Mouse (Mus musculus): Measurements from ENCODE around the gene Ctsf. TPM values are rescaled to one million over a fixed set of nuclear protein-coding genes. Genes with fewer than 3 reads are reported as not detected.

Ctsf gene
- polyA plus RNA-seq, 1 experiment from 2014 or later, result 67.5 TPM

DNA sequence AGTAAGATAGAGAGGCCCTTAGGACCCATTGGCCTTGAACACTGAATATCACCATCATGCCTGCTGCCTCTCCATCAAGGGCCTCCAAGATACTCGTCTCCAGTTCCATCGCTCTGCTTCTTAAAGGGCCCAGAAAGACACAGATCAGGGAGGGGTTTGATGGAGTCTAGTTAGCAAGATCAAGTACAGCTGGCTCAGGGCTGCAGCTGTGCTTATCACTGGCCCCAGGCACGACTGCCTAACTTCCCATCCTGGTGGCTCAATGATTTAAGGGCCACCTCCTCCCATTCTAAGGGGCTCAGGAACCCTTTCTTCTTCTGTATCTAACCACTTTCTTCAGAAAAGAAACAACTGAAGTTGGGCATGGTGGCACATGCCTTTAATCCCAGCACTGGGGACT, 36.9 kb downstream of the Ctsf start:
- Histone ChIP-seq H3K4me2 (replicated peaks) (no peak overlapping the region), H3K36me3 (peaks cover 64% of the 10 kb centered on the region), H3K4me1 (replicated peaks) (no peaks in the 10 kb centered on the region), H3K27me3 (no peaks in the 10 kb centered on the region), H3K4me3 (replicated peaks) (no peak overlapping the region), H3K27ac (no peak overlapping the region), H3K9me3 (no peaks in the 10 kb centered on the region), H3K9ac (replicated peaks) (no peak overlapping the region)
- 88% methylated on average over 3 of the region's 3 CpGs for WGBS
- no peak for ATAC-seq

DNA sequence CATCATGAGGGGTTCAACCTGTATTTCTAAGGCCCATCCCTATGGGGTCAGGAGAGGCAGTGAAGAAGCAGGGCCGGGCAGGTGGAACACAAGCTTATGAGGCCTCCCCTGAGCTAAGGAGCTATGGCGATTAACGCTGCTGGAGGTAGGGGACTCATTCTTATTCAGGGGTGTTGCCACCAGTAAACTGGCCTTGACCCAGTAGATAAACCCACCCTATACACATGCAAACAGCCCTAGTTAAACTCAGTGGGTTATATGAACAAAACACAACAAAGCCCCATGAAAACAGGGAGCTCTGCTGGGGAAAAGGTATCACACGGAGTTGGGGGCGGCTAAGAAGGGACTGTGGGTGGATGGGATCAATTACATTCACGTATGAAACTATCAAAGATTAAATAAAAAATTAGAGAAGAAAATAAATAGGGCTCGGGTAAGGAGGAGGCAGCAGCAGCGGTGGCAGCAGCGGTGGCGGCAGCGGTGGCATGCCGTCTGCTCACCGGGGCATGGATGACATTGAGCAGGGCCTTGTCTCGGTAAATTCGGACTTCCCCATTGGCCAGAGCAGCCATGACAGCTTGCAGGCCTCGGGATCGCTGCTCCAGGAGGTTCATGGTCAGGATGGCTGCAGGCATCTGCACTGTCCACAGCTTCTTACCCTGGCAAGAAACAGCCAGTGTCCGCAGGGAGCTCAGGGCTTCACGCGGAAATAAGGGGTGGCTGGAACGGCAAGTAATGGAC, 42.0 kb downstream of the Ctsf start:
- Histone ChIP-seq H3K4me2 (replicated peaks) (no peak overlapping the region), H3K27ac (no peak overlapping the region), H3K27me3 (no peaks in the 10 kb centered on the region), H3K4me1 (replicated peaks) (no peaks in the 10 kb centered on the region), H3K9ac (replicated peaks) (0 out of 2 replicates have a peak overlapping the region, but pooled peaks have one; percentile 6), H3K4me3 (replicated peaks) (no peak overlapping the region), H3K36me3 (peaks cover 67% of the 10 kb centered on the region), H3K9me3 (no peaks in the 10 kb centered on the region)
- 54% methylated on average over 21 of the region's 21 CpGs for WGBS
- ATAC-seq, result no peak

DNA sequence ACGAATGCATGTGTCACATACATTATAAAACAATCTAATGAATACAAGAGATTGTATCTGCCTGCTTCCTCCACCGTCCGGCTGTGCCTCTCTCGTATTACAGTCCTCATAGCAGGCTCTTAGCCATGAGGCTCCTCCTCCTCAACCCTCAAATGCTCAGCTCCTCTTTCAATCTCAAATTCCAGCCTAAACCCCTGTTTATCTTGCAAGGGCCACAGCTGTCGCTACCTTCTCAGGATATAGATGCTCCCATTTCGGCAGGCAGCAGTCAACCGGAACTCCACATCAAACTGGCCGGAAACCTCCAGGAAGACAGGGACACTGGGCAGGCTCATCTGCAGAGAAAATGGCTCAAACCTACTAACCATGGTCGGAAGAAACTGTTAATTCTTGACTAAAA, 44.0 kb downstream of the Ctsf start:
- Histone ChIP-seq H3K4me2 (replicated peaks) (no peak overlapping the region), H3K9me3 (no peaks in the 10 kb centered on the region), H3K4me1 (replicated peaks) (no peaks in the 10 kb centered on the region), H3K27ac (no peak overlapping the region), H3K27me3 (no peaks in the 10 kb centered on the region), H3K4me3 (replicated peaks) (no peak overlapping the region), H3K9ac (replicated peaks) (no peak overlapping the region), H3K36me3 (peaks cover 70% of the 10 kb centered on the region)
- no peak for ATAC-seq
- 86% methylated on average over 9 of the region's 9 CpGs for WGBS

DNA sequence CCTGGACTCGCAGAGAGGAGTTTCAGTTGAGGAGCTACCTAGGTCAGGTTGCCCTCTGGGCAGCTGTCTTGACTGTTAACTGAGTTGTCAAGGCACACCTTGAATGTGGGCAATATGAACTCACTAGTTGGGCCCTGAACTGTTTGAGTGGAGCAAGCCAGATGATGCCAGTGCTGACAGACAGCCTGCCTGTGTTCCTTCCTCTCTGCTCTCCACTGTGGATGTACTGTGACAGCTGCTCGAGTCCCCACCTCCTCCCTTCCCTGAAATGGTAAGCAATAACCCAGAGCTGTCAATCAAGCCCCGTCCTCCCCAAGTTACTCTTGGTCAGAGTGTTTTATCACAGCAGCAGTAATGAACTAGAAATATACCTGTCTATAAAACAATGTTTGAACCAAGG, 45.0 kb downstream of the Ctsf start:
- H3K4me1 ChIP-seq (replicated peaks), result 0 out of 2 replicates have a peak, but pooled peaks cover under 1% of the 10 kb centered on the region
- H3K4me2 ChIP-seq (replicated peaks), result no peak overlapping the region
- H3K36me3 ChIP-seq, result peaks cover 65% of the 10 kb centered on the region
- no peak overlapping the region for H3K4me3 ChIP-seq (replicated peaks)
- no peaks in the 10 kb centered on the region for H3K9me3 ChIP-seq
- H3K9ac ChIP-seq (replicated peaks), result no peak overlapping the region
- H3K27me3 ChIP-seq, result no peaks in the 10 kb centered on the region
- ATAC-seq, result no peak
- WGBS, result 80% methylated on average over 3 of the region's 3 CpGs
- H3K27ac ChIP-seq, result no peak overlapping the region

DNA sequence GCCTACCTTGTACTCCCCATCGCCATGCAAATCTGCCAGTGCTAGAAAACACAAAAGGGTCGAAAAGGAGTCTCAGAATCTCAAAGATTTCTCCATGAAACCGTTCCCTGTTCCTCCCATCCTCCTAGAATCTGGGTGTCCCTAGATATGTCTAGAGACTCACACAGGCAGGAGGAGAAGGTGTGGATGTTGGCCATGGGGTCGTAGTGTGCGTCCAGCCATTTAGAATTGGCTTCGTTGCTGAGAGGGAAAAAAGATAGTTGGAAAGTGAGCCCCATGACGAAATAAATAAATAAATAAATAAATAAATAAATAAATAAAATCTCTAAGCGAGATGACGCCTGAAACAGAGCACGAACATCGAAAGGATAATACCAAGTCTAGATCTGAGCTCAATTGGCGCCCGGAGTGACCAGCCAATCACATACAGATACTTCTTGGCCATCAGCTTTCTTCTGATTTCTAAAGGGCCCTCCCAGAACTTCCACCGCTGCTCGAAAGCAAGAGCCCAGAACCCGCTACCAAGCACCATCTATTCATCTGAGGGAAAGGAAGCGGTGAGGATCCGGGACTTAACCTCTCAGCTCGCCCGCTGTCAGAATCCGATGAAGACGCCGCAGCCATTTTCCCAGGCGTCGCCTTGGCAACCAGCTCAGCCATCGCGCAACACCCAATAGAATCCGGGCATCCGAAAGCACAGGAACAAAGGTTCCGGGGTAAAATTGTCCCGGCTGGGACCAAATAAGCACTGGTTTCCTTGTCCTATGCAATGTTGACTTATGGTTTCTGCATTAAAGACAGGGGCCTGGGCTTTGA, 51.3 kb downstream of the Ctsf start, which contains the start of gene Bbs1:
Gene Bbs1 (minus strand): TSS at position 650 of the 816 bp plus-strand sequence.
- Histone ChIP-seq H3K9me3 (no peaks in the 10 kb centered on the region), H3K9ac (replicated peaks) (peak within 1 kb of the TSS; percentile 75), H3K36me3 (peaks cover 60% of the 10 kb centered on the region), H3K4me1 (replicated peaks) (peaks cover 14% of the 10 kb centered on the region), H3K27ac (peak within 1 kb of the TSS; percentile 75), H3K27me3 (no peaks in the 10 kb centered on the region), H3K4me2 (replicated peaks) (peak within 1 kb of the TSS; percentile 81), H3K4me3 (replicated peaks) (peak within 1 kb of the TSS; percentile 70)
- 7% methylated on average over 31 of the region's 31 CpGs for WGBS
- ATAC-seq, result peak; percentile 80

DNA sequence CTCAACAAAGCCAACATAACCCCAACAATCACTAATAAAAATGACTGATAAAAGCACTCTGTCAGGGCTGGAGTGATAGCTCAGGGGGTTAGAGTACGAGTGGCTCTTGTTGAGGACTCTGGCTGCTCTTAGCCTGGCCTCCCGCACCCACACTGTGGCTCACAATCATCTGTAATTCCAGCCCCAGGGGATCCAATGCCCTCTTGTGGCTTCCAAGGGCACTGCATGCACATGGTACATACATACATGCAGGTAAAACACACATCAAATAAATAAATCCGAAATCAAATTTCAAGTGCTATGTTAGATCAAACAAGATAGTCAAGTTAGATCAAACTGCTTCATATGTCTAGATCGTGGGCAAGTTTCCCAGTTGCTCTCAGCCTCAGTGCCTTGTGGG, 53.2 kb downstream of the Ctsf start:
- WGBS, result 80% methylated on average over 4 of the region's 4 CpGs
- no peaks in the 10 kb centered on the region for H3K9me3 ChIP-seq
- H3K4me1 ChIP-seq (replicated peaks), result peaks cover 14% of the 10 kb centered on the region
- no peak for ATAC-seq
- no peak overlapping the region for H3K27ac ChIP-seq
- no peak overlapping the region for H3K4me3 ChIP-seq (replicated peaks)
- H3K9ac ChIP-seq (replicated peaks), result no peak overlapping the region
- no peaks in the 10 kb centered on the region for H3K27me3 ChIP-seq
- H3K4me2 ChIP-seq (replicated peaks), result no peak overlapping the region
- peaks cover 65% of the 10 kb centered on the region for H3K36me3 ChIP-seq

DNA sequence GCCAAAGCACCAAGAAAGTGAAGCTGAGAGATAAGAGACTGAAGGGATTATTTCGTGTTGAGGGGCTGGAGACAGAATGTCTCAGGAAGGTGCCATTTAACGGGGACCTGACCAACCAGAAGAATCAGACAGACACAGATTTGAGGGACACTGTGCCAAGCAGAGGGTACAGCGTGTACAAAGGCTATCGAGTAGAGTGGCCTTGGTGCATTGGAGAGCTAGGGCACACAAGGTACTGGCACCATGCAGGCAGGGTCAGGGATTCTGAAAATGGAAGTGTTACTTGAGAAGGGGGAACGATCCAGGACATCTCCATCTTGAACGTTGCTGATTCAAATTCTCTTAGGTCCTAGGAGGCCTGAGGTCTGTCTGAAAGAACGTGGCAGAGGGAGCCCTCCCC, 54.4 kb downstream of the Ctsf start:
- peaks cover 14% of the 10 kb centered on the region for H3K4me1 ChIP-seq (replicated peaks)
- ATAC-seq, result no peak
- 91% methylated on average over 7 of the region's 7 CpGs for WGBS
- peaks cover 68% of the 10 kb centered on the region for H3K36me3 ChIP-seq
- H3K4me2 ChIP-seq (replicated peaks), result no peak overlapping the region
- no peaks in the 10 kb centered on the region for H3K9me3 ChIP-seq
- no peak overlapping the region for H3K9ac ChIP-seq (replicated peaks)
- no peaks in the 10 kb centered on the region for H3K27me3 ChIP-seq
- no peak overlapping the region for H3K27ac ChIP-seq
- H3K4me3 ChIP-seq (replicated peaks), result no peak overlapping the region

Other genes with a start within 250 kb of the Ctsf start
- gene Lrfn4, start 239.5 kb upstream of the Ctsf start, polyA plus RNA-seq (2015; fragmentation: Nextera tagmentation; extraction: Ambion mirVana), result 8.8 and 10.1 TPM in 2 replicates
- gene Rce1, start 229.5 kb upstream of the Ctsf start, polyA plus RNA-seq (2015; fragmentation: Nextera tagmentation; extraction: Ambion mirVana), result 56.8 and 59.9 TPM in 2 replicates
- gene Gm960, start 156.5 kb upstream of the Ctsf start, polyA plus RNA-seq (2015; fragmentation: Nextera tagmentation; extraction: Ambion mirVana), result 3.8 and 5.0 TPM in 2 replicates
- gene Sptbn2, start 144.0 kb upstream of the Ctsf start, polyA plus RNA-seq (2015; fragmentation: Nextera tagmentation; extraction: Ambion mirVana), result 29.8 and 31.9 TPM in 2 replicates
- 220 TPM in 2 replicates for gene Rbm4b, start 98.6 kb upstream of the Ctsf start, polyA plus RNA-seq (2015; fragmentation: Nextera tagmentation; extraction: Ambion mirVana)
- 117 and 126 TPM in 2 replicates for gene Rbm4, start 61.2 kb upstream of the Ctsf start, polyA plus RNA-seq (2015; fragmentation: Nextera tagmentation; extraction: Ambion mirVana)
- 30.9 and 33.4 TPM in 2 replicates for gene Gm21992, start 43.5 kb upstream of the Ctsf start, polyA plus RNA-seq (2015; fragmentation: Nextera tagmentation; extraction: Ambion mirVana)
- gene Rbm14, start 43.5 kb upstream of the Ctsf start, polyA plus RNA-seq (2015; fragmentation: Nextera tagmentation; extraction: Ambion mirVana), result 74.8 and 82.3 TPM in 2 replicates
- 37.9 and 40.2 TPM in 2 replicates for gene Ccs, start 15.8 kb upstream of the Ctsf start, polyA plus RNA-seq (2015; fragmentation: Nextera tagmentation; extraction: Ambion mirVana)
- 0.30 and 0.36 TPM in 2 replicates for gene Ccdc87, start 15.8 kb upstream of the Ctsf start, polyA plus RNA-seq (2015; fragmentation: Nextera tagmentation; extraction: Ambion mirVana)
- 1.2 and 1.4 TPM in 2 replicates for gene Actn3, start 22.8 kb downstream of the Ctsf start, polyA plus RNA-seq (2015; fragmentation: Nextera tagmentation; extraction: Ambion mirVana)
- gene Zdhhc24, start 23.5 kb downstream of the Ctsf start, polyA plus RNA-seq (2015; fragmentation: Nextera tagmentation; extraction: Ambion mirVana), result 22.7 and 24.1 TPM in 2 replicates
- 12.6 and 12.8 TPM in 2 replicates for gene Bbs1, start 51.5 kb downstream of the Ctsf start, polyA plus RNA-seq (2015; fragmentation: Nextera tagmentation; extraction: Ambion mirVana)
- 143 TPM in 2 replicates for gene Dpp3, start 73.2 kb downstream of the Ctsf start, polyA plus RNA-seq (2015; fragmentation: Nextera tagmentation; extraction: Ambion mirVana)
- 8.8 and 10.8 TPM in 2 replicates for gene Peli3, start 88.0 kb downstream of the Ctsf start, polyA plus RNA-seq (2015; fragmentation: Nextera tagmentation; extraction: Ambion mirVana)
- gene Mrpl11, start 107.0 kb downstream of the Ctsf start, polyA plus RNA-seq (2015; fragmentation: Nextera tagmentation; extraction: Ambion mirVana), result 111 and 113 TPM in 2 replicates
- 0.31 and 0.32 TPM in 2 replicates for gene Npas4, start 135.2 kb downstream of the Ctsf start, polyA plus RNA-seq (2015; fragmentation: Nextera tagmentation; extraction: Ambion mirVana)
- gene Slc29a2, start 168.7 kb downstream of the Ctsf start, polyA plus RNA-seq (2015; fragmentation: Nextera tagmentation; extraction: Ambion mirVana), result 7.8 TPM in 2 replicates
- 52.9 and 54.3 TPM in 2 replicates for gene B4gat1, start 183.7 kb downstream of the Ctsf start, polyA plus RNA-seq (2015; fragmentation: Nextera tagmentation; extraction: Ambion mirVana)
- 3.9 and 4.3 TPM in 2 replicates for gene AC124502.3, start 183.8 kb downstream of the Ctsf start, polyA plus RNA-seq (2015; fragmentation: Nextera tagmentation; extraction: Ambion mirVana)
- gene Brms1, start 186.2 kb downstream of the Ctsf start, polyA plus RNA-seq (2015; fragmentation: Nextera tagmentation; extraction: Ambion mirVana), result 52.6 and 58.9 TPM in 2 replicates
- 1.3 and 2.1 TPM in 2 replicates for gene Rin1, start 195.4 kb downstream of the Ctsf start, polyA plus RNA-seq (2015; fragmentation: Nextera tagmentation; extraction: Ambion mirVana)
- 11.0 and 15.2 TPM in 2 replicates for gene Cd248, start 212.9 kb downstream of the Ctsf start, polyA plus RNA-seq (2015; fragmentation: Nextera tagmentation; extraction: Ambion mirVana)
- gene Tmem151a, start 230.4 kb downstream of the Ctsf start, polyA plus RNA-seq (2015; fragmentation: Nextera tagmentation; extraction: Ambion mirVana), result 3.7 and 4.4 TPM in 2 replicates
- 57.1 and 59.0 TPM in 2 replicates for gene Yif1a, start 233.4 kb downstream of the Ctsf start, polyA plus RNA-seq (2015; fragmentation: Nextera tagmentation; extraction: Ambion mirVana)
- gene Cnih2, start 243.4 kb downstream of the Ctsf start, polyA plus RNA-seq (2015; fragmentation: Nextera tagmentation; extraction: Ambion mirVana), result 321 and 357 TPM in 2 replicates